ENCODE assay signal across 14 mouse cellular contexts in genomic region chr19:14128397-14129209, GRCm38 (mm10).
DNase-seq lines count a peak whose midpoint lies in the region; ATAC-seq and TF ChIP-seq lines count a peak whose summit lies in the region.
"Had no signal": no experiment of that assay in that cellular context is flagged by ENCODE, and none has a peak within 500 bp of the region (broad histone marks: within the 10 kb centered on the region; RNA-seq: fewer than 3 reads in every experiment).

No protein-coding gene starts in this region.

- no peaks in the 10 kb centered on the region for H3K27me3 ChIP-seq in limb, embryonic 12.5 days
- H3K27me3 ChIP-seq: hindbrain, embryonic 12.5 days; liver, embryonic 15.5 days had no signal

- DNase-seq in gastrocnemius, adult 2 months = peak; percentile 25
- DNase-seq in gastrocnemius, postnatal 4 days (ENCODE audit: low spot score in 2 of 2) = no peak
- peak; percentile 71 for DNase-seq in brain, embryonic 14.5 days (ENCODE audit: low read depth)
- DNase-seq in heart, postnatal 14 days = no peak
- DNase-seq: cerebellum, postnatal 14 days; thymus, adult 2 months had no signal

- TF ChIP-seq CTCF in gastrocnemius, adult 2 months (IDR thresholded peaks at IDR 0.05) = no peak
- TF ChIP-seq CTCF in brain, embryonic 14.5 days (IDR thresholded peaks at IDR 0.05; ENCODE audit: borderline replicate concordance, extremely low read depth, insufficient read depth, insufficient read length) = no peak
- TF ChIP-seq CTCF in embryonic fibroblast, embryonic 13.5 days (IDR thresholded peaks at IDR 0.05; ENCODE audit: borderline replicate concordance, insufficient read depth, low read length) = no peak

- no peaks in the 10 kb centered on the region for H3K36me3 ChIP-seq in limb, embryonic 12.5 days
- H3K36me3 ChIP-seq: hindbrain, embryonic 12.5 days; liver, embryonic 15.5 days had no signal

- H3K4me2 ChIP-seq in limb, embryonic 12.5 days = no peak overlapping the region
- H3K4me2 ChIP-seq: heart, embryonic 11.5 days; hindbrain, embryonic 12.5 days; liver, embryonic 15.5 days had no signal

- peak; percentile 59 for ATAC-seq in limb, embryonic 12.5 days (ENCODE audit: insufficient number of reproducible peaks, insufficient read depth, low FRiP score, low TSS enrichment, low read depth)
- ATAC-seq in erythroblast, adult 5-6 weeks (replicated peaks; ENCODE audit: low FRiP score, poor library complexity, severe bottlenecking) = no peak
- ATAC-seq in megakaryocyte, adult 5-6 weeks (ENCODE audit: poor library complexity, severe bottlenecking) = no peak

- H3K9ac ChIP-seq in limb, embryonic 12.5 days (replicated peaks) = no peak overlapping the region
- H3K9ac ChIP-seq: hindbrain, embryonic 12.5 days; liver, embryonic 15.5 days had no signal

- H3K4me3 ChIP-seq in gastrocnemius, adult 2 months = no peak overlapping the region
- no peak overlapping the region for H3K4me3 ChIP-seq in embryonic fibroblast, embryonic 13.5 days (ENCODE audit: insufficient read depth, low read length)
- no peak overlapping the region for H3K4me3 ChIP-seq in limb, embryonic 12.5 days (replicated peaks)
- H3K4me3 ChIP-seq: hindbrain, embryonic 12.5 days; liver, embryonic 15.5 days; megakaryocyte, embryonic 14.5 days had no signal

- peak overlapping the region; percentile 48; the same call in 1 of the 2 replicates for H3K27ac ChIP-seq in gastrocnemius, adult 2 months
- H3K27ac ChIP-seq in embryonic fibroblast, embryonic 13.5 days (ENCODE audit: insufficient read depth, low read length) = peak overlapping the region; percentile 87
- peak overlapping the region; percentile 35; the same call in 1 of the 2 replicates for H3K27ac ChIP-seq in limb, embryonic 12.5 days
- H3K27ac ChIP-seq: hindbrain, embryonic 12.5 days; liver, embryonic 15.5 days had no signal

- 12% methylated on average over 8 of the region's 8 CpGs for WGBS in limb, embryonic 12.5 days

- peaks cover 6% of the 10 kb centered on the region for H3K4me1 ChIP-seq in embryonic fibroblast, embryonic 13.5 days (ENCODE audit: control insufficient read depth, insufficient read depth, low read length)
- peaks cover 24% of the 10 kb centered on the region for H3K4me1 ChIP-seq in limb, embryonic 12.5 days (replicated peaks)
- H3K4me1 ChIP-seq: liver, embryonic 15.5 days; megakaryocyte, embryonic 14.5 days had no signal

- intact Hi-C loops in gastrocnemius, adult 2 months (cut with DNase I) = loop anchor here (2.0 to 5.0 kb wide), 2 partner anchors 98 to 114 kb away; no protein-coding TSS in a partner anchor
- intact Hi-C loops in heart, postnatal 14 days (cut with DNase I) = no loop called here

- no peaks in the 10 kb centered on the region for H3K9me3 ChIP-seq in limb, embryonic 12.5 days
- H3K9me3 ChIP-seq: hindbrain, embryonic 12.5 days; liver, embryonic 15.5 days had no signal

- TF ChIP-seq POLR2A in brain, embryonic 14.5 days (IDR thresholded peaks at IDR 0.05; ENCODE audit: borderline replicate concordance, extremely low read depth, insufficient read depth, insufficient read length, poor library complexity, severe bottlenecking) = no peak
- TF ChIP-seq POLR2A in embryonic fibroblast, embryonic 13.5 days (IDR thresholded peaks at IDR 0.05; ENCODE audit: low read depth, low read length) = no peak; the same call in 1 of the 2 replicates

Comparison
In these comparisons a context has a peak if more than half of its experiments do, and no peak if none do; other contexts are left out.
1. DNase-seq: peak in gastrocnemius, adult 2 months (single experiment) and brain, embryonic 14.5 days (single experiment); none in gastrocnemius, postnatal 4 days (0 of 2) and heart, postnatal 14 days (0 of 2).
2. H3K27ac ChIP-seq: peak in every context shown above with its lines; median percentile 87 in embryonic fibroblast, embryonic 13.5 days; 48 in gastrocnemius, adult 2 months; 35 in limb, embryonic 12.5 days.